Mouse (Mus musculus) ZHBTc4 (cell line): ENCODE measurements around the gene Cyp2a22.
"Not testable (repeated sequence)": the region's sequence is repeated elsewhere in the genome, so short reads cannot be mapped to it uniquely, and the experiment has no call there.

Experiments used
- DNase-seq: peaks from one replicate; pipeline ENCODE4 v3.0.0-alpha.2; 2011; ENCODE audit warnings: low read depth, low spot score

Cyp2a22 gene

GRCm38 (mm10) chr7:26939262-26939661 is at the start of gene Cyp2a22:
Cyp2a22 (minus strand) TSS chr7:26939384.
- no peak for DNase-seq

- DNase-seq = peak; percentile 81
Observed at GRCm38 (mm10) chr7:26983151-26983550, 44.0 kb upstream of the Cyp2a22 start.

- DNase-seq = peak; percentile 26
Observed at GRCm38 (mm10) chr7:26982551-26982950, 43.4 kb upstream of the Cyp2a22 start.

GRCm38 (mm10) chr7:26981937-26982336 is 42.8 kb upstream of the Cyp2a22 start:
- DNase-seq = not testable (repeated sequence)

GRCm38 (mm10) chr7:26981464-26981863 is 42.3 kb upstream of the Cyp2a22 start:
- DNase-seq = not testable (repeated sequence)

- DNase-seq = not testable (repeated sequence)
Observed at GRCm38 (mm10) chr7:26962371-26962770, 23.2 kb upstream of the Cyp2a22 start.

- DNase-seq = not testable (repeated sequence)
Observed at GRCm38 (mm10) chr7:26953306-26953705, 14.1 kb upstream of the Cyp2a22 start.

- not testable (repeated sequence) for DNase-seq
Observed at GRCm38 (mm10) chr7:26952671-26953070, 13.5 kb upstream of the Cyp2a22 start.

- not testable (repeated sequence) for DNase-seq
Observed at GRCm38 (mm10) chr7:26941320-26941925, 2.2 kb upstream of the Cyp2a22 start.

GRCm38 (mm10) chr7:26917114-26917513 is 22.1 kb downstream of the Cyp2a22 start:
- DNase-seq = not testable (repeated sequence)
